Mouse (Mus musculus): ENCODE results near the gene Rere.

- no peak for TF ChIP-seq CTCF (IDR thresholded peaks at IDR 0.05)
- no peak for TF ChIP-seq POLR2A (IDR thresholded peaks at IDR 0.05; ENCODE audit: insufficient read depth, low read depth, low read length)
- no peak for TF ChIP-seq EP300 (IDR thresholded peaks at IDR 0.05; ENCODE audit: insufficient read depth, low read depth, low read length)
Measured at GRCm38 (mm10) chr4:150460451-150460850, 179.0 kb downstream of the Rere start.

Measured in heart, adult 2 months (tissue).